Comparison of ENCODE assay signal across 16 mouse cellular contexts in genomic region chr5:65028019-65028418, GRCm38 (mm10). TPM values are rescaled to one million over a fixed set of nuclear protein-coding genes. Genes with fewer than 3 reads are reported as not detected.
DNase-seq lines count a peak whose midpoint lies in the region; ATAC-seq lines count a peak whose summit lies in the region.
"Had no signal": no experiment of that assay in that cellular context is flagged by ENCODE, and none has a peak within 500 bp of the region (broad histone marks: within the 10 kb centered on the region; RNA-seq: fewer than 3 reads in every experiment).

No protein-coding gene starts in this region.

- no peaks in the 10 kb centered on the region for H3K27me3 ChIP-seq in midbrain, embryonic 12.5 days
- H3K27me3 ChIP-seq: embryonic facial prominence, embryonic 15.5 days; heart, embryonic 13.5 days; stomach, embryonic 15.5 days had no signal

- peak overlapping the region; percentile 28; the same call in 1 of the 2 replicates for H3K9ac ChIP-seq in midbrain, embryonic 12.5 days (replicated peaks)
- H3K9ac ChIP-seq: embryonic facial prominence, embryonic 15.5 days; heart, embryonic 13.5 days; stomach, embryonic 15.5 days had no signal

- H3K9me3 ChIP-seq in midbrain, embryonic 12.5 days, result no peaks in the 10 kb centered on the region
- H3K9me3 ChIP-seq: embryonic facial prominence, embryonic 15.5 days; heart, embryonic 13.5 days; stomach, embryonic 15.5 days had no signal

- ATAC-seq in midbrain, embryonic 12.5 days (ENCODE audit: low FRiP score, low read depth), result no peak
- no peak for ATAC-seq in monocyte, adult 5-6 weeks (replicated peaks; ENCODE audit: insufficient number of reproducible peaks, low FRiP score, low TSS enrichment, poor library complexity, severe bottlenecking)
- ATAC-seq in megakaryocyte, adult 5-6 weeks (ENCODE audit: poor library complexity, severe bottlenecking), result no peak
- ATAC-seq: intestine, embryonic 16.5 days had no signal

- H3K4me1 ChIP-seq in midbrain, embryonic 12.5 days, result peaks cover 7% of the 10 kb centered on the region; the same call in 1 of the 2 replicates
- H3K4me1 ChIP-seq: stomach, embryonic 15.5 days had no signal

- no peak overlapping the region for H3K4me2 ChIP-seq in midbrain, embryonic 12.5 days (replicated peaks)
- H3K4me2 ChIP-seq: embryonic facial prominence, embryonic 15.5 days; heart, embryonic 13.5 days; stomach, embryonic 15.5 days had no signal

- H3K27ac ChIP-seq in midbrain, embryonic 12.5 days (replicated peaks), result 0 out of 2 replicates have a peak overlapping the region, but pooled peaks have one; percentile 25
- H3K27ac ChIP-seq: embryonic facial prominence, embryonic 15.5 days; heart, embryonic 13.5 days; macrophage; stomach, embryonic 15.5 days had no signal

- 52% methylated on average over 9 of the region's 9 CpGs for WGBS in midbrain, embryonic 12.5 days

- DNase-seq in adrenal gland, adult 8-10 months, result peak; percentile 42
- no peak for DNase-seq in adrenal gland, postnatal 4 days (ENCODE audit: low spot score in 2 of 2)
- peak; percentile 49 for DNase-seq in retina, postnatal 1 day
- no peak for DNase-seq in retina, embryonic 14.5 days (ENCODE audit: low spot score)
- no peak for DNase-seq in layer of hippocampus, adult 9-11 months
- DNase-seq: cerebellum, postnatal 36 days; kidney, postnatal 36 days; right cerebral cortex, postnatal 4 days had no signal

- no peaks in the 10 kb centered on the region for H3K36me3 ChIP-seq in midbrain, embryonic 12.5 days

- no peak overlapping the region for H3K4me3 ChIP-seq in midbrain, embryonic 12.5 days
- H3K4me3 ChIP-seq: embryonic facial prominence, embryonic 15.5 days; heart, embryonic 13.5 days; stomach, embryonic 15.5 days had no signal

RNA-seq across cellular contexts. Expression of gene Fam114a1, which starts 58.1 kb away (rescaled TPM):
- 10 to 100 TPM; 28.0 to 39.6 (median 29.0) TPM for total RNA-seq in adrenal gland, adult 8-10 months (2022)
- 10 to 100 TPM; 34.2 to 35.0 TPM for total RNA-seq in adrenal gland, postnatal 4 days (2021)
- 15.3 and 21.1 TPM in 2 replicates for polyA plus RNA-seq in midbrain, embryonic 12.5 days (2016; fragmentation: Nextera tagmentation; extraction: Ambion mirVana)
- total RNA-seq in monocyte, adult 5-6 weeks (2017), result 8.9 to 15.6 TPM (median 10.1 TPM) in 3 replicates
- 5.8 and 6.4 TPM in 2 replicates for total RNA-seq in megakaryocyte, adult 5-6 weeks (2015)
- 10.0 and 13.5 TPM in 2 replicates for total RNA-seq in megakaryocyte, adult 5-6 weeks (2017)

Comparison
In these comparisons a context has a peak if more than half of its experiments do, and no peak if none do; other contexts are left out.
1. DNase-seq: peak in adrenal gland, adult 8-10 months (single experiment) and retina, postnatal 1 day (single experiment); none in adrenal gland, postnatal 4 days (0 of 2), retina, embryonic 14.5 days (single experiment) and layer of hippocampus, adult 9-11 months (single experiment).